Mouse (Mus musculus) midbrain, embryonic 13.5 days (tissue): Measurements from ENCODE around the gene Dao. TPM values are rescaled to one million over a fixed set of nuclear protein-coding genes. Genes with fewer than 3 reads are reported as not detected.

Experiments
- ATAC-seq: fragments of 200-750 bp; cut with Nextera tagmentation; 2 replicates; pipeline ENCODE4 v1.8.0; 2017; ENCODE audit warnings: mild to moderate bottlenecking, moderate TSS enrichment, moderate library complexity
- H3K27ac ChIP-seq: fragments of 300-500 bp; sonication (generic); 2 replicates; pipeline ENCODE4 v1.5.1; 2015; ENCODE audit warnings: inconsistent platforms, mild to moderate bottlenecking, moderate library complexity
- H3K27me3 ChIP-seq: fragments of 300-500 bp; sonication (generic); 2 replicates; pipeline ENCODE4 v1.6.1; 2015; ENCODE audit warnings: mild to moderate bottlenecking, inconsistent platforms
- H3K36me3 ChIP-seq: fragments of 300-500 bp; sonication (generic); 2 replicates; pipeline ENCODE4 v1.6.1; 2015; ENCODE audit warnings: mild to moderate bottlenecking, inconsistent platforms
- H3K4me1 ChIP-seq: fragments of 300-500 bp; sonication (generic); replicated peaks from 2 replicates; pipeline ENCODE4 v1.6.1; 2015; ENCODE audit warnings: inconsistent platforms
- H3K4me2 ChIP-seq: fragments of 300-500 bp; sonication (generic); replicated peaks from 2 replicates; pipeline ENCODE4 v1.6.1; 2015; ENCODE audit warnings: moderate library complexity, mild to moderate bottlenecking, inconsistent platforms
- H3K4me3 ChIP-seq: fragments of 300-500 bp; sonication (generic); replicated peaks from 2 replicates; pipeline ENCODE4 v1.5.1; 2015; ENCODE audit warnings: mild to moderate bottlenecking, inconsistent platforms
- H3K9ac ChIP-seq: fragments of 300-500 bp; sonication (generic); replicated peaks from 2 replicates; pipeline ENCODE4 v1.6.1; 2015; ENCODE audit warnings: mild to moderate bottlenecking, inconsistent platforms
- H3K9me3 ChIP-seq: fragments of 300-500 bp; sonication (generic); 2 replicates; pipeline ENCODE4 v1.6.1; 2016; ENCODE audit warnings: mild to moderate bottlenecking, inconsistent platforms
- WGBS: fragments of 180-500 bp; shearing (Covaris S2); methylation state at CpG from one replicate; pipeline ENCODE4 v1.1.7; 2015; 5-methylcytosine and 5-hydroxymethylcytosine counted together
- polyA plus RNA-seq: library from polyadenylated mRNA; unstranded; fragments of >200 nt; fragmentation: Nextera tagmentation; extraction: Ambion mirVana; gene quantifications from 2 replicates; pipeline ENCODE4 v1.2.1, GENCODE M21; 2015

Dao gene
- not detected in 2 replicates for polyA plus RNA-seq

- Histone ChIP-seq H3K36me3 (no peaks in the 10 kb centered on the region), H3K9me3 (no peaks in the 10 kb centered on the region)
- no peak for ATAC-seq
Observed at GRCm38 (mm10) chr5:114003542-114003941, at the start of gene Dao. Dao (plus strand) TSS chr5:114003703.

GRCm38 (mm10) chr5:113954421-113954820 is 49.1 kb upstream of the Dao start:
- 0 out of 2 replicates have a peak, but pooled peaks cover 6% of the 10 kb centered on the region for H3K4me1 ChIP-seq
- WGBS: 9% methylated on average over 7 of the region's 7 CpGs
- peak; percentile 64; the same call in 1 of the 2 replicates for ATAC-seq
- no peak overlapping the region for H3K4me2 ChIP-seq
- H3K9ac ChIP-seq: no peak overlapping the region
- peaks cover 59% of the 10 kb centered on the region for H3K36me3 ChIP-seq
- H3K4me3 ChIP-seq: no peak overlapping the region
- no peaks in the 10 kb centered on the region for H3K27me3 ChIP-seq
- H3K27ac ChIP-seq: 0 out of 2 replicates have a peak overlapping the region, but pooled peaks have one; percentile 4
- no peaks in the 10 kb centered on the region for H3K9me3 ChIP-seq

More at GRCm38 (mm10) chr5:114003542-114003941, at the start of gene Dao:
- H3K9ac ChIP-seq: no peak within 1 kb of the TSS
- 58% methylated on average over 5 of the region's 5 CpGs for WGBS
- no peaks in the 10 kb centered on the region for H3K27me3 ChIP-seq
- no peak within 1 kb of the TSS for H3K4me3 ChIP-seq
- H3K4me1 ChIP-seq: no peaks in the 10 kb centered on the region
- no peak within 1 kb of the TSS for H3K4me2 ChIP-seq
- H3K27ac ChIP-seq: no peak within 1 kb of the TSS

- no peak overlapping the region for H3K4me3 ChIP-seq
- no peak for ATAC-seq
- H3K27me3 ChIP-seq: no peaks in the 10 kb centered on the region
- no peak overlapping the region for H3K9ac ChIP-seq
- no peak overlapping the region for H3K27ac ChIP-seq
- H3K36me3 ChIP-seq: peaks cover 51% of the 10 kb centered on the region
- no peaks in the 10 kb centered on the region for H3K9me3 ChIP-seq
- 0 out of 2 replicates have a peak, but pooled peaks cover 6% of the 10 kb centered on the region for H3K4me1 ChIP-seq
- 93% methylated on average over 5 of the region's 5 CpGs for WGBS
- no peak overlapping the region for H3K4me2 ChIP-seq
Observed at GRCm38 (mm10) chr5:113955281-113955680, 48.2 kb upstream of the Dao start.

GRCm38 (mm10) chr5:113955691-113956090 is 47.8 kb upstream of the Dao start:
- H3K36me3 ChIP-seq: peaks cover 51% of the 10 kb centered on the region
- WGBS: 93% methylated on average over 8 of the region's 8 CpGs

GRCm38 (mm10) chr5:113956510-113956909 is 47.0 kb upstream of the Dao start:
- WGBS: 3% methylated on average over 4 of the region's 4 CpGs

More at GRCm38 (mm10) chr5:113955691-113956090, 47.8 kb upstream of the Dao start:
- no peaks in the 10 kb centered on the region for H3K27me3 ChIP-seq
- no peak overlapping the region for H3K9ac ChIP-seq
- no peak for ATAC-seq
- H3K4me2 ChIP-seq: no peak overlapping the region
- H3K4me3 ChIP-seq: no peak overlapping the region
- no peaks in the 10 kb centered on the region for H3K9me3 ChIP-seq
- H3K27ac ChIP-seq: no peak overlapping the region
- H3K4me1 ChIP-seq: 0 out of 2 replicates have a peak, but pooled peaks cover 6% of the 10 kb centered on the region

GRCm38 (mm10) chr5:113959039-113959438 is 44.5 kb upstream of the Dao start:
- Histone ChIP-seq H3K27me3 (no peaks in the 10 kb centered on the region), H3K4me2 (no peak overlapping the region), H3K9ac (no peak overlapping the region), H3K4me3 (no peak overlapping the region), H3K27ac (no peak overlapping the region), H3K36me3 (peaks cover 41% of the 10 kb centered on the region), H3K4me1 (0 out of 2 replicates have a peak, but pooled peaks cover 6% of the 10 kb centered on the region), H3K9me3 (no peaks in the 10 kb centered on the region)
- 13% methylated on average over 6 of the region's 6 CpGs for WGBS
- ATAC-seq: no peak

More at GRCm38 (mm10) chr5:113956510-113956909, 47.0 kb upstream of the Dao start:
- Histone ChIP-seq H3K27ac (no peak overlapping the region), H3K9me3 (no peaks in the 10 kb centered on the region), H3K4me1 (0 out of 2 replicates have a peak, but pooled peaks cover 6% of the 10 kb centered on the region), H3K9ac (no peak overlapping the region), H3K4me3 (no peak overlapping the region), H3K36me3 (peaks cover 51% of the 10 kb centered on the region), H3K27me3 (no peaks in the 10 kb centered on the region), H3K4me2 (no peak overlapping the region)
- peak; percentile 70; the same call in 1 of the 2 replicates for ATAC-seq

GRCm38 (mm10) chr5:113960416-113960815 is 43.1 kb upstream of the Dao start:
- H3K9ac ChIP-seq: no peak overlapping the region
- 72% methylated on average over 8 of the region's 8 CpGs for WGBS
- no peak for ATAC-seq
- 0 out of 2 replicates have a peak, but pooled peaks cover 6% of the 10 kb centered on the region for H3K4me1 ChIP-seq
- H3K36me3 ChIP-seq: peaks cover 51% of the 10 kb centered on the region
- no peak overlapping the region for H3K27ac ChIP-seq
- H3K4me3 ChIP-seq: no peak overlapping the region
- no peak overlapping the region for H3K4me2 ChIP-seq
- H3K27me3 ChIP-seq: no peaks in the 10 kb centered on the region
- H3K9me3 ChIP-seq: no peaks in the 10 kb centered on the region

GRCm38 (mm10) chr5:113961776-113962175 is 41.7 kb upstream of the Dao start:
- no peak for ATAC-seq
- Histone ChIP-seq H3K27ac (no peak overlapping the region), H3K9me3 (no peaks in the 10 kb centered on the region), H3K4me1 (0 out of 2 replicates have a peak, but pooled peaks cover 6% of the 10 kb centered on the region), H3K4me3 (no peak overlapping the region), H3K36me3 (peaks cover 61% of the 10 kb centered on the region), H3K27me3 (no peaks in the 10 kb centered on the region), H3K4me2 (no peak overlapping the region), H3K9ac (no peak overlapping the region)
- 76% methylated on average over 7 of the region's 7 CpGs for WGBS

GRCm38 (mm10) chr5:113964972-113965371 is 38.5 kb upstream of the Dao start:
- Histone ChIP-seq H3K9ac (no peak overlapping the region), H3K36me3 (peaks cover 76% of the 10 kb centered on the region), H3K4me2 (no peak overlapping the region), H3K27me3 (no peaks in the 10 kb centered on the region), H3K27ac (no peak overlapping the region), H3K4me1 (no peaks in the 10 kb centered on the region), H3K4me3 (no peak overlapping the region), H3K9me3 (no peaks in the 10 kb centered on the region)
- WGBS: 92% methylated on average over 14 of the region's 14 CpGs
- ATAC-seq: no peak

GRCm38 (mm10) chr5:113965659-113966185 is 37.8 kb upstream of the Dao start:
- Histone ChIP-seq H3K9me3 (no peaks in the 10 kb centered on the region), H3K27me3 (no peaks in the 10 kb centered on the region), H3K27ac (no peak overlapping the region), H3K4me1 (no peaks in the 10 kb centered on the region), H3K4me2 (no peak overlapping the region), H3K36me3 (peaks cover 76% of the 10 kb centered on the region), H3K9ac (no peak overlapping the region), H3K4me3 (no peak overlapping the region)
- WGBS: 97% methylated on average over 7 of the region's 7 CpGs
- no peak for ATAC-seq

- Histone ChIP-seq H3K4me2 (no peak overlapping the region), H3K27ac (no peak overlapping the region), H3K27me3 (no peaks in the 10 kb centered on the region), H3K36me3 (peaks cover 68% of the 10 kb centered on the region), H3K9ac (no peak overlapping the region), H3K9me3 (no peaks in the 10 kb centered on the region), H3K4me1 (no peaks in the 10 kb centered on the region), H3K4me3 (no peak overlapping the region)
- whole genome bisulfite sequencing: 95% methylated on average over 13 of the region's 13 CpGs
- no peak for ATAC-seq
Observed at GRCm38 (mm10) chr5:113966452-113967150, 36.9 kb upstream of the Dao start.

GRCm38 (mm10) chr5:113968371-113968770 is 35.1 kb upstream of the Dao start:
- Histone ChIP-seq H3K36me3 (peaks cover 66% of the 10 kb centered on the region), H3K4me1 (peaks cover 13% of the 10 kb centered on the region), H3K4me3 (no peak overlapping the region), H3K9me3 (no peaks in the 10 kb centered on the region), H3K4me2 (no peak overlapping the region), H3K9ac (no peak overlapping the region), H3K27ac (no peak overlapping the region), H3K27me3 (no peaks in the 10 kb centered on the region)
- WGBS: 44% methylated on average over 11 of the region's 11 CpGs
- no peak for ATAC-seq
